8 mouse cellular contexts compared by ENCODE assay signal in genomic region chr1:194223015-194223414, GRCm38 (mm10).
DNase-seq lines count a peak whose midpoint lies in the region; ATAC-seq and TF ChIP-seq lines count a peak whose summit lies in the region.

No protein-coding gene starts in this region.

- H3K9me3 ChIP-seq in embryonic facial prominence, embryonic 12.5 days, result no peaks in the 10 kb centered on the region
- no peaks in the 10 kb centered on the region for H3K9me3 ChIP-seq in limb, embryonic 13.5 days
- H3K9me3 ChIP-seq in midbrain, postnatal 0 days (ENCODE audit: low read length), result no peaks in the 10 kb centered on the region
- H3K9me3 ChIP-seq in stomach, embryonic 15.5 days, result no peaks in the 10 kb centered on the region

- 0 out of 2 replicates have a peak, but pooled peaks cover 5% of the 10 kb centered on the region for H3K4me1 ChIP-seq in embryonic facial prominence, embryonic 12.5 days
- 0 out of 2 replicates have a peak, but pooled peaks cover 9% of the 10 kb centered on the region for H3K4me1 ChIP-seq in limb, embryonic 13.5 days
- H3K4me1 ChIP-seq in midbrain, postnatal 0 days (ENCODE audit: insufficient read depth, low read length), result peaks cover 9% of the 10 kb centered on the region; the same call in 1 of the 2 replicates
- H3K4me1 ChIP-seq in stomach, embryonic 15.5 days, result 0 out of 2 replicates have a peak, but pooled peaks cover 2% of the 10 kb centered on the region

- H3K4me3 ChIP-seq in embryonic facial prominence, embryonic 12.5 days, result no peak overlapping the region
- H3K4me3 ChIP-seq in limb, embryonic 13.5 days, result no peak overlapping the region
- no peak overlapping the region for H3K4me3 ChIP-seq in midbrain, postnatal 0 days (ENCODE audit: low read depth, low read length)
- H3K4me3 ChIP-seq in stomach, embryonic 15.5 days (replicated peaks), result no peak overlapping the region

- H3K36me3 ChIP-seq in embryonic facial prominence, embryonic 12.5 days, result no peaks in the 10 kb centered on the region
- no peaks in the 10 kb centered on the region for H3K36me3 ChIP-seq in limb, embryonic 13.5 days
- H3K36me3 ChIP-seq in midbrain, postnatal 0 days (ENCODE audit: insufficient read depth, low read length), result no peaks in the 10 kb centered on the region
- no peaks in the 10 kb centered on the region for H3K36me3 ChIP-seq in stomach, embryonic 15.5 days

- ATAC-seq in embryonic facial prominence, embryonic 12.5 days (ENCODE audit: insufficient number of reproducible peaks, insufficient read depth, low FRiP score, low TSS enrichment), result peak; percentile 64; the same call in 1 of the 2 replicates
- ATAC-seq in limb, embryonic 13.5 days (ENCODE audit: low FRiP score, low read depth), result peak; percentile 77
- peak; percentile 80 for ATAC-seq in midbrain, postnatal 0 days (ENCODE audit: low FRiP score)
- peak; percentile 76; the same call in 1 of the 2 replicates for ATAC-seq in stomach, embryonic 15.5 days (ENCODE audit: insufficient read depth, low FRiP score, low read depth)

- peak; percentile 4 for DNase-seq in spleen, adult 12 weeks (ENCODE audit: low spot score)
- DNase-seq in spleen, postnatal 36 days (ENCODE audit: low spot score in 2 of 2), result no peak
- DNase-seq in heart, adult 8-10 months (ENCODE audit: low spot score), result peak; percentile 73
- DNase-seq in kidney, adult 9 months, result peak; percentile 70
- DNase-seq in midbrain, postnatal 0 days (ENCODE audit: low spot score), result peak; percentile 86

- H3K9ac ChIP-seq in embryonic facial prominence, embryonic 12.5 days, result no peak overlapping the region
- no peak overlapping the region for H3K9ac ChIP-seq in limb, embryonic 13.5 days
- H3K9ac ChIP-seq in midbrain, postnatal 0 days (replicated peaks; ENCODE audit: low read length, poor library complexity, severe bottlenecking), result no peak overlapping the region
- no peak overlapping the region for H3K9ac ChIP-seq in stomach, embryonic 15.5 days

- 0 out of 2 replicates have a peak, but pooled peaks cover under 1% of the 10 kb centered on the region for H3K27me3 ChIP-seq in embryonic facial prominence, embryonic 12.5 days
- peaks cover 7% of the 10 kb centered on the region; the same call in 1 of the 2 replicates for H3K27me3 ChIP-seq in limb, embryonic 13.5 days
- H3K27me3 ChIP-seq in midbrain, postnatal 0 days (ENCODE audit: insufficient read depth, low read length), result no peaks in the 10 kb centered on the region
- H3K27me3 ChIP-seq in stomach, embryonic 15.5 days (replicated peaks), result no peaks in the 10 kb centered on the region

- 1% methylated on average over 9 of the region's 9 CpGs for WGBS in embryonic facial prominence, embryonic 12.5 days
- 0% methylated on average over 9 of the region's 9 CpGs for WGBS in limb, embryonic 13.5 days
- 1% methylated on average over 9 of the region's 9 CpGs for WGBS in midbrain, postnatal 0 days
- 1% methylated on average over 9 of the region's 9 CpGs for WGBS in stomach, embryonic 15.5 days

- no peak overlapping the region for H3K27ac ChIP-seq in embryonic facial prominence, embryonic 12.5 days
- H3K27ac ChIP-seq in limb, embryonic 13.5 days, result no peak overlapping the region
- H3K27ac ChIP-seq in midbrain, postnatal 0 days (ENCODE audit: low read depth, low read length), result no peak overlapping the region
- no peak overlapping the region; the same call in 1 of the 2 replicates for H3K27ac ChIP-seq in stomach, embryonic 15.5 days

- peak; percentile 96 for TF ChIP-seq CTCF in midbrain, postnatal 0 days (IDR thresholded peaks at IDR 0.05)

- H3K4me2 ChIP-seq in embryonic facial prominence, embryonic 12.5 days (replicated peaks), result no peak overlapping the region
- no peak overlapping the region for H3K4me2 ChIP-seq in limb, embryonic 13.5 days (replicated peaks)
- no peak overlapping the region for H3K4me2 ChIP-seq in midbrain, postnatal 0 days (ENCODE audit: low read depth, low read length, poor library complexity, severe bottlenecking)
- H3K4me2 ChIP-seq in stomach, embryonic 15.5 days, result no peak overlapping the region

Comparison
In these comparisons a context has a peak if more than half of its experiments do, and no peak if none do; other contexts are left out.
1. DNase-seq: peak in spleen, adult 12 weeks (single experiment), heart, adult 8-10 months (single experiment), kidney, adult 9 months (single experiment) and midbrain, postnatal 0 days (single experiment); none in spleen, postnatal 36 days (0 of 2).
2. Peak in every context shown above with its lines, with median percentiles within 50 percentile points of each other: ATAC-seq.